Mouse (Mus musculus): ENCODE results near the gene Ltb4r1. TPM values are rescaled to one million over a fixed set of nuclear protein-coding genes. Genes with fewer than 3 reads are reported as not detected.
A peak's percentile ranks its signal among the peaks of the same experiment; 100 is the strongest.

Ltb4r1 gene
- polyA plus RNA-seq, 1 experiment: 3.0 TPM

DNA sequence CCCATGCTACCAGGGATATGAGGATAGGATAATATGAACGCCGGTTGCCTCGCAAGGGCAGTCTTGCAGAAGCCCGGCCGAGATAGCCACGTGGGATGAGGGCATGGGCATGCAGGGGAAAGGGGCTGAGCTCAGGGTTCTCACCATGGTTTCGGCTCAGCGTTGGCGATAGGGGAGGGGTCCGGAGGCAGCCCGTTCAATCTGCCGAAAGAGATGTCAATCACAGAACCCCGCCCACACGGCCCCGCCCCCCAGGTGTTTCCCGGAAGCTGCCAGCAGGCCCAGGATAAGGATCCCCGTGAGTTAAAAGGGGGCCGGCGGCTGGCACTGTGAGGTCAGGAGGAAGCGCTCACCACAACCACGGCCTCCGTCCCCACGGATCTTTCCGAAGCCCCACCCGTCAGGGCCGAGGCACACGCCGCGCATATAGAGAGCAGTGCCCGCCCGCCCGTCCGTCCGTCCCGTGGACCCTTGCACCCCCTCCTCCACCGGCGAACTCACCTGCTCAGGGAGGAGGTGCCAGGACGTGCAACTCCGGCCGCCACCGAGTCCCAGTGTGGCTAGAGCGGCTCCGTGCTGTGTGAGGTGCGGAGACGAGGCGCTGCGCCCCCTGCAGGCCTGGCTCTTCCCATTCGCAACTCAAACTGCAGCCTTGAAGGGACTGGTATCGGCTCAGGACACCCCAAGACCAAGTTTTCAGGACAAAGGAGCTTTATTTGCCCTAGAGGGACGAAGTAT lies 43.9 kb upstream of the Ltb4r1 start, which contains the start of gene Rabggta:
TSS of gene Rabggta (minus strand) at position 564 of the 738 bp plus-strand sequence.
- peaks cover 17% of the 10 kb centered on the region for H3K36me3 ChIP-seq (ENCODE audit: control insufficient read depth, insufficient read depth, low read length, poor library complexity, severe bottlenecking)
- H3K27me3 ChIP-seq (ENCODE audit: control insufficient read depth, insufficient read depth, low read length, poor library complexity, severe bottlenecking): no peaks in the 10 kb centered on the region
- peak within 1 kb of the TSS; percentile 46; the same call in 1 of the 2 replicates for H3K27ac ChIP-seq (ENCODE audit: insufficient read depth, low read length)
- H3K9me3 ChIP-seq (replicated peaks; ENCODE audit: control insufficient read depth, insufficient read depth, low read length, poor library complexity, severe bottlenecking): no peaks in the 10 kb centered on the region
- H3K9ac ChIP-seq (ENCODE audit: low read depth, poor library complexity, severe bottlenecking): peak within 1 kb of the TSS; percentile 54
- H3K4me1 ChIP-seq (ENCODE audit: control insufficient read depth, insufficient read depth, low read length): no peaks in the 10 kb centered on the region
- peak within 1 kb of the TSS; percentile 83 for H3K4me3 ChIP-seq (ENCODE audit: low read depth, low read length)
- peak; percentile 91 for TF ChIP-seq CTCF (IDR thresholded peaks at IDR 0.05; ENCODE audit: low read depth, low read length)
- peak; percentile 27 for TF ChIP-seq POLR2A (IDR thresholded peaks at IDR 0.05; ENCODE audit: insufficient read depth, low read length)
- peak; percentile 78 for TF ChIP-seq EP300 (IDR thresholded peaks at IDR 0.05; ENCODE audit: insufficient read depth, low read depth, low read length)

- peak overlapping the region; percentile 54 for H3K9ac ChIP-seq (ENCODE audit: low read depth, poor library complexity, severe bottlenecking)
- H3K4me1 ChIP-seq (ENCODE audit: control insufficient read depth, insufficient read depth, low read length): no peaks in the 10 kb centered on the region
- TF ChIP-seq CTCF (IDR thresholded peaks at IDR 0.05; ENCODE audit: low read depth, low read length) (no peak), POLR2A (IDR thresholded peaks at IDR 0.05; ENCODE audit: insufficient read depth, low read length) (no peak), EP300 (IDR thresholded peaks at IDR 0.05; ENCODE audit: insufficient read depth, low read depth, low read length) (no peak)
- H3K27me3 ChIP-seq (ENCODE audit: control insufficient read depth, insufficient read depth, low read length, poor library complexity, severe bottlenecking): no peaks in the 10 kb centered on the region
- peaks cover 12% of the 10 kb centered on the region for H3K36me3 ChIP-seq (ENCODE audit: control insufficient read depth, insufficient read depth, low read length, poor library complexity, severe bottlenecking)
- no peaks in the 10 kb centered on the region for H3K9me3 ChIP-seq (replicated peaks; ENCODE audit: control insufficient read depth, insufficient read depth, low read length, poor library complexity, severe bottlenecking)
- peak overlapping the region; percentile 25; the same call in 1 of the 2 replicates for H3K4me3 ChIP-seq (ENCODE audit: low read depth, low read length)
- peak overlapping the region; percentile 46; the same call in 1 of the 2 replicates for H3K27ac ChIP-seq (ENCODE audit: insufficient read depth, low read length)
Measured at GRCm38 (mm10) chr14:55722438-55722945, 43.3 kb upstream of the Ltb4r1 start.

DNA sequence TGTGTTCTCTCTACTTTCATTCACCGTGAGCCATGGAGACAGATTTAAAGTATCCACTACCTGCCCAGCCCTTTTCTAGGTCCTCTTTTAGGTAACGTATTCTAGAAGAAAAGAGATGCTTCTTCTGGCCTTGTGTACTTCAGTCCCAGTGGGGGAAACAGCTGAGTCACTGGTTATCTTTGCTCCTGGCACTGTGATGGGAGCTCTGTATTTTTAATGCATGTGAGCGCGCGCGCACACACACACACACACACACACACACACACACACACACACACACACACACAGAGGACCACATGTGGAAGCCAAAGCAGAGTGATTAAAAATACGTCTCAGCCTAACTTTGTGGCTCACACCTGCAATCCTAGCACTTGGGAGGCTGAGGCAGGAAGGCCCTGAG lies 42.3 kb upstream of the Ltb4r1 start:
- no peaks in the 10 kb centered on the region for H3K4me1 ChIP-seq (ENCODE audit: control insufficient read depth, insufficient read depth, low read length)
- no peaks in the 10 kb centered on the region for H3K27me3 ChIP-seq (ENCODE audit: control insufficient read depth, insufficient read depth, low read length, poor library complexity, severe bottlenecking)
- H3K27ac ChIP-seq (ENCODE audit: insufficient read depth, low read length): no peak overlapping the region
- H3K9me3 ChIP-seq (replicated peaks; ENCODE audit: control insufficient read depth, insufficient read depth, low read length, poor library complexity, severe bottlenecking): no peaks in the 10 kb centered on the region
- peaks cover 4% of the 10 kb centered on the region for H3K36me3 ChIP-seq (ENCODE audit: control insufficient read depth, insufficient read depth, low read length, poor library complexity, severe bottlenecking)
- H3K4me3 ChIP-seq (ENCODE audit: low read depth, low read length): no peak overlapping the region
- H3K9ac ChIP-seq (ENCODE audit: low read depth, poor library complexity, severe bottlenecking): no peak overlapping the region
- no peak for TF ChIP-seq EP300 (IDR thresholded peaks at IDR 0.05; ENCODE audit: insufficient read depth, low read depth, low read length)
- TF ChIP-seq POLR2A (IDR thresholded peaks at IDR 0.05; ENCODE audit: insufficient read depth, low read length): no peak
- TF ChIP-seq CTCF (IDR thresholded peaks at IDR 0.05; ENCODE audit: low read depth, low read length): no peak

DNA sequence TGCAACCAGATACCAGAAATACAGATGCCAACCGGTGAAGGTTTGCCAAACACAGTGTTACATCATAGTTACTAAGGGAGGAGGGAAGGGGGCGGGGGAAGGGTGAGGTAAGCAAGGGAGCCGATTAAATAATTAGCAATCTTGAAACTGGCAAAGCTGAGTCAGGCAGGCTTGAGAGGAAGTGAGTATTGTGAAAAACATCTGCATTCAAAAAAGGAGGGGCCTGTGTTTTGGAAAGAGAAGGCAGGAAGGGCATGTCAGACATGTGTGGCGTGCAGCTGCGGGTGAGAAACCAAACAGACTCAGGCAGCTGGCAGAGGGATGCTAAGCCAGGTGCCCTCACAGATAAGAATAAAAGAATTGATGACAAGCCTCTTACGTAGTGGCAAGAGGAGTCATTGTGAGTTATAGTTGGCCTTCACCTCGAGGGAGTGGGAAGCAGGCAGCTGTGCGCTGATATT lies 41.3 kb upstream of the Ltb4r1 start:
- Histone ChIP-seq H3K9ac (ENCODE audit: low read depth, poor library complexity, severe bottlenecking) (0 out of 2 replicates have a peak overlapping the region, but pooled peaks have one; percentile 18), H3K27me3 (ENCODE audit: control insufficient read depth, insufficient read depth, low read length, poor library complexity, severe bottlenecking) (no peaks in the 10 kb centered on the region), H3K4me1 (ENCODE audit: control insufficient read depth, insufficient read depth, low read length) (no peaks in the 10 kb centered on the region), H3K36me3 (ENCODE audit: control insufficient read depth, insufficient read depth, low read length, poor library complexity, severe bottlenecking) (no peaks in the 10 kb centered on the region; the same call in 1 of the 2 replicates), H3K4me3 (ENCODE audit: low read depth, low read length) (no peak overlapping the region), H3K9me3 (replicated peaks; ENCODE audit: control insufficient read depth, insufficient read depth, low read length, poor library complexity, severe bottlenecking) (no peaks in the 10 kb centered on the region), H3K27ac (ENCODE audit: insufficient read depth, low read length) (peak overlapping the region; percentile 20; the same call in 1 of the 2 replicates)
- no peak for TF ChIP-seq EP300 (IDR thresholded peaks at IDR 0.05; ENCODE audit: insufficient read depth, low read depth, low read length)
- no peak for TF ChIP-seq CTCF (IDR thresholded peaks at IDR 0.05; ENCODE audit: low read depth, low read length)
- TF ChIP-seq POLR2A (IDR thresholded peaks at IDR 0.05; ENCODE audit: insufficient read depth, low read length): no peak

DNA sequence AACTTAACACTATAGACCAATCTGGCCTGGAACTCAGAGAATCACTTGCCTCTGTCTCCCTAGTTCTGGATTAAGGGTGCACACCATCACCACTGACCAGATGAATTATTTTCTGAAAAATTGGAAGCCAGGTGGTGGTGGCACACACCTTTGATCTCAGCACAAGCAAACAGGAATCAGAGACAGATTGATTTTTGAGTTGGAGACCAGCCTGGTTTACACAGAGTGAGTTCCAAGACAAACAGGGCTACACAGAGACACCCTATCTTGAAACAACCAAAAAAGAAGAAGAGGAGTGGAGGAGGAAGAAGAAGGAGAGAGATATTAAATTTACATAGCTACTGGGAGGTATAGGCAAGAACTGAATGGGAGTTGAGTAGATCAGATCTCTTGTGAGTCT lies 39.5 kb upstream of the Ltb4r1 start:
- H3K9ac ChIP-seq (ENCODE audit: low read depth, poor library complexity, severe bottlenecking): no peak overlapping the region
- TF ChIP-seq EP300 (IDR thresholded peaks at IDR 0.05; ENCODE audit: insufficient read depth, low read depth, low read length) (no peak), POLR2A (IDR thresholded peaks at IDR 0.05; ENCODE audit: insufficient read depth, low read length) (no peak), CTCF (IDR thresholded peaks at IDR 0.05; ENCODE audit: low read depth, low read length) (no peak)
- no peaks in the 10 kb centered on the region for H3K36me3 ChIP-seq (ENCODE audit: control insufficient read depth, insufficient read depth, low read length, poor library complexity, severe bottlenecking)
- H3K4me1 ChIP-seq (ENCODE audit: control insufficient read depth, insufficient read depth, low read length): no peaks in the 10 kb centered on the region
- no peak overlapping the region for H3K4me3 ChIP-seq (ENCODE audit: low read depth, low read length)
- H3K9me3 ChIP-seq (replicated peaks; ENCODE audit: control insufficient read depth, insufficient read depth, low read length, poor library complexity, severe bottlenecking): no peaks in the 10 kb centered on the region
- H3K27ac ChIP-seq (ENCODE audit: insufficient read depth, low read length): no peak overlapping the region
- no peaks in the 10 kb centered on the region for H3K27me3 ChIP-seq (ENCODE audit: control insufficient read depth, insufficient read depth, low read length, poor library complexity, severe bottlenecking)
